Mouse (Mus musculus): ENCODE measurements around the gene Ulbp1. TPM values are rescaled to one million over a fixed set of nuclear protein-coding genes. Genes with fewer than 3 reads are reported as not detected.

Ulbp1 gene
- polyA plus RNA-seq (2021; fragmentation: Nextera tagmentation): 0.03 TPM in 1 of 2 replicates, not detected in the other
- long read RNA-seq, experiment 1: 0 reads
- long read RNA-seq, experiment 2: 0 reads

DNA sequence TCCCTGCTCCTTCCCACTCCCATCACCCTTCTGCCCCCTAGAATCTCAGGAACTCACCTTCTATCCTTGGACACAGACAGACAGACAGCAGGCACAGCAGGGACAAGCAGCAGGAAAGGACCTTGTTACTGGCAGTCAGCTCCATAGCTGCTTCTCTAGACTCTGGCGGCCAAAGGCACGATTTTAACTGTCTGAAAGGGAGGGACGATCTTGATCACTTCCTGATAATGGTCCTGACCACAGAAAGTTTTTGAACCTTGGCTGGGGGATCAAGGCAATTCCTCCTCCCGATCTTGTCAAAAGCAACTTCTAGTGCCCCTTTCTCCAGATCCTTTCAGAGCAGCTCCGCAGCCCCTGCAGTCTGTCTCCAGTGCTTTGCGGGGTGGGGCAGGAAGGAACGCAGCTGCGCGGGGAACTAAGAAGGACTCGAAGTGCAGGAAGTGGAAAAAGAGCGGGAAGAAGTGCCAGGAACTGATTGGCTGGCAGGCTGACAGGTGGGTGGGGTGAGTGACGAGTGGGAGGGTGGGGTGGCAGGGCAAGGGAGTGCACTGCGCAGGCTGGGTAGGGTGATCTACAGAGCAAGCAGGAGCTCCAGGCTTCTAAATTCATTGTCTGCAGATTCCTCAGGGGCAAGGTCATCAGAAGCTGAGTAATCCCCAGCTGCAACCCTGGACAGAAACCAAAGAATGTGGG, at the start of gene Ulbp1:
Ulbp1 (minus strand) TSS at position 442 of the 693 bp plus-strand sequence.

Other genes with a start within 250 kb of the Ulbp1 start
- 106 and 118 TPM in 2 replicates for gene Lrp11, start 116.2 kb upstream of the Ulbp1 start, polyA plus RNA-seq (2021; fragmentation: Nextera tagmentation)
- gene Nup43, start 193.9 kb upstream of the Ulbp1 start, polyA plus RNA-seq (2021; fragmentation: Nextera tagmentation): 11.8 and 12.6 TPM in 2 replicates
- gene Pcmt1, start 207.5 kb upstream of the Ulbp1 start, polyA plus RNA-seq (2021; fragmentation: Nextera tagmentation): 233 and 235 TPM in 2 replicates
- 1.2 and 1.5 TPM in 2 replicates for gene Lats1, start 207.6 kb upstream of the Ulbp1 start, polyA plus RNA-seq (2021; fragmentation: Nextera tagmentation)

Measured in layer of hippocampus, adult 6 months (tissue).